8 mouse cellular contexts compared by ENCODE assay signal in the genomic region with DNA sequence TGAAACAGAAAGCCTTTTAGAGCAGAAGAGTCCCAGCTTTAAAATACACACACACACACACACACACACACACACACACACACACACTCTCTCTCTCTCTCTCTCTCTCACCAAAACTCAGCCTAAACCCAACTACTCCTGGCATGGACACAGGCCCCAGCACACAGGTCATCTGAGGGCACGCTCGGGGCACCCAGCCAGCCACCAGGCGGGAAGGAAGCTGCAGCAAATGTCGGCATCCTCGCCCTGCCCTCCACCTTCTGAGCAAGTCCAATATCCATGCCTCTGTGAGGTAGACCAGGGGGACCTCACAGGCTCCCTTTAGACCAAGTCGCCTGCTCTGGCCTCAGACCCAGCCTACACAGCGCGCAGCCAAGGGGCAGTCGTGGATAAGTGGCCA. TPM values are rescaled to one million over a fixed set of nuclear protein-coding genes. Genes with fewer than 3 reads are reported as not detected.
DNase-seq lines count a peak whose midpoint lies in the region; ATAC-seq lines count a peak whose summit lies in the region.

No protein-coding gene starts in this region.

- intact Hi-C loops in left cerebral cortex, postnatal 36 days (cut with DNase I), result no loop called here

- ATAC-seq in cerebellum, adult (ENCODE audit: insufficient number of reproducible peaks, low FRiP score, low TSS enrichment), result 0 out of 2 replicates have a peak, but pooled peaks have one; percentile 58
- ATAC-seq in granulocyte monocyte progenitor cell, adult 5-6 weeks (replicated peaks; ENCODE audit: poor library complexity, severe bottlenecking), result peak; percentile 60

- DNase-seq in cerebellum, postnatal 4 days (ENCODE audit: low spot score in 2 of 2), result no peak
- DNase-seq in cerebellum, adult 18-20 months, result peak; percentile 70 to 73
- DNase-seq in lung, postnatal 36 days, result peak; percentile 81
- DNase-seq in urinary bladder, postnatal 14 days (ENCODE audit: low spot score), result no peak
- no peak for DNase-seq in embryo, embryonic 10.5 days (ENCODE audit: low spot score)
- no peak for DNase-seq in left cerebral cortex, postnatal 36 days (ENCODE audit: low spot score in 2 of 2)

RNA-seq across cellular contexts. Expression of a gene that starts 14.4 kb away (rescaled TPM):
- total RNA-seq in granulocyte monocyte progenitor cell, adult 5-6 weeks (2014; fragmentation: Nextera tagmentation), result 35.6 and 46.9 TPM in 2 replicates
- total RNA-seq in granulocyte monocyte progenitor cell, adult 5-6 weeks (2017), result 13.4 and 17.5 TPM in 2 replicates
- total RNA-seq in left cerebral cortex, postnatal 36 days (2021), result 10 to 100 TPM; 63.7 to 77.2 TPM

RNA-seq across cellular contexts. Expression of a gene that starts 33.5 kb away (rescaled TPM):
- total RNA-seq in granulocyte monocyte progenitor cell, adult 5-6 weeks (2014; fragmentation: Nextera tagmentation), result 28.1 and 49.2 TPM in 2 replicates
- 19.6 and 29.3 TPM in 2 replicates for total RNA-seq in granulocyte monocyte progenitor cell, adult 5-6 weeks (2017)
- 10 to 100 TPM; 19.8 to 29.9 TPM for total RNA-seq in left cerebral cortex, postnatal 36 days (2021)

Comparison
In these comparisons a context has a peak if more than half of its experiments do, and no peak if none do; other contexts are left out.
1. DNase-seq: peak in cerebellum, adult 18-20 months (2 of 2) and lung, postnatal 36 days (single experiment); none in cerebellum, postnatal 4 days (0 of 2), urinary bladder, postnatal 14 days (single experiment), embryo, embryonic 10.5 days (single experiment) and left cerebral cortex, postnatal 36 days (0 of 2).